Mouse (Mus musculus): Measurements from ENCODE around the gene Snta1. TPM values are rescaled to one million over a fixed set of nuclear protein-coding genes. Genes with fewer than 3 reads are reported as not detected.

The Snta1 gene
- polyA plus RNA-seq, 1 experiment from 2014 or later = 12.3 TPM

DNA sequence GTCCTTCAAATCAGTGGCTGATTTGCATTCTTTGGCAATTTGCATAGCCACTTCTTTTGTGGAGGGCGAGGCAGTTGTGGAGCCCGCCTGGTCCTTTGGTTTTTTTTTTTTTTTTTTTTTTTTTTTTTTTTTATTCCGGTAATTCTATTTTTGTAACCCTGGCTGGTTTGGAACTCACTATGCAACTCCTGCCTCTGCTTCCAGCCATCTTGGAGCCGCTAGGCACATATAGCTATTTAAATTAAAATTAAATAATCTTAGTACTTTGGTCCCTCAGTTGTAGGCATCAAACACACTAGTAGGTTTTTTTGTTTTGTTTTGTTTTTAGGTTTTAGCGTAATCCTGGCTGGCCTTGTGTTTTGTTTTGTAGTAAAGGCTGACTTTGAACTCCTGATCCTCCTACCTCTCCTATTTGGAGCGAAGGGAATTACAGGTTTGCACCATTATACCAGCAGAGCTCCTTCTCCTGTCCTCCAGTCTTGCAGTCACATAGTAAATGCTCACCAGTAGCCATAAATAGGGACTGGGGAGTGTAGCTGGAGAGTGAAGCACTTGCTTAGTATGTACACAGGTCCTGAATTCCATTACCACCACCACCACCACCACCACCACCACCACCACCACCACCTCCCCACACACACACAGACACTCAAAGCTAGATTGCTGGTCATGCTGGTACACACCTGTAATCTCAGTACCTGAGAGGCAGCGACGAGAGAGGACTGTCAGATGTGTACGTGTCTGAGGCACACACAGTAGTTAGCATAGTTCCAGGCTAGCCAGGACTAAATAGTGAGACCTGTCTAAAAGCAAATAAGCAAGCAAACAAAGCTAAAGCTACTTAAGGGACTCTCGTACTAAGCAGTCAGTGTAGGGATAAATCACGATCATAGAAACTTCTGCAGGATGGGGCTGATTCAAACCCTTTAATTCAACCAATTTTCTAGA lies 19.3 kb upstream of the Snta1 start:
- ATAC-seq = peak; percentile 43; the same call in 1 of the 2 replicates
- 25% methylated on average over 11 of the region's 11 CpGs for WGBS
- no peaks in the 10 kb centered on the region for H3K9me3 ChIP-seq (replicated peaks; ENCODE audit: control insufficient read depth, low read length, poor library complexity, severe bottlenecking)
- H3K4me2 ChIP-seq (ENCODE audit: low read length) = peak overlapping the region; percentile 68
- H3K36me3 ChIP-seq (ENCODE audit: control insufficient read depth, insufficient read depth, low read length) = no peaks in the 10 kb centered on the region
- no peaks in the 10 kb centered on the region for H3K27me3 ChIP-seq (ENCODE audit: control insufficient read depth, insufficient read depth, low read depth, low read length)
- peak overlapping the region; percentile 40 for H3K4me3 ChIP-seq (ENCODE audit: low read depth, low read length)
- H3K4me1 ChIP-seq (ENCODE audit: control insufficient read depth, insufficient read depth, low read length) = peaks cover 14% of the 10 kb centered on the region
- H3K27ac ChIP-seq (ENCODE audit: low read length) = peak overlapping the region; percentile 85
- H3K9ac ChIP-seq (ENCODE audit: low read depth, low read length) = peak overlapping the region; percentile 68

DNA sequence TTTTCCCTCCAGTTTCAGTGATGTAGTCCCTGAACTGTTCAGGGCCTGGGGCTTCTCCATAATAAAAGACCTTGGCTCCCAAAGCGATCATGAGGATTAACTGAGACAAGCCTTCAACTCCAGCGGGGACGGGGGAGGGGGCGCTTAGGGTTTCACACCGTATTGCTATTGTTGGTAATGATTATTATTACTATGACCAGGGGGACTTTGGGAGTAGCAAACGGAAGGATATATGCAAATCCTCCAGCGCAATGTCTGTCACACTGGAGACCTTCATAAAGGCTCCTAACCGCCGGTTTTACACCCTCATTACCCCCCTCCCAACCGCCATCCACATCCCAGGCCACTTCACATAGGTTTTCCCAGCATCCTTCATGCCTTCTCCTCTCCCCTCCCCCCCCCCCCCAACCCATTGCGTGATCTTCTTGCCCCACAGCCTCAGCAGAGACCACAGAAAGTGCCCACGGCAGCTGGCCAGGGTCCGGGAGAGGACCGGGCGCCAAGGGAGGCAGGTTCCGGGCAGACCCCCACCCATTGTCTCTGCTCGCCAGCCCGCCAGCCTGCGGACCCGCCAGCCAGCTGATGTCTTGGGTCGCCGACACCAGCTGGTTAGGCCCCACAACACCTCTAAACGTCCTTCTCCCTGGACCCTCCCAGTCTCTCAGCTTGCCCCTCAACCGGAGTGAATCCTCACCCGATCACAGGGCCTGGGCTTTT lies 18.4 kb upstream of the Snta1 start:
- peak; percentile 72 for ATAC-seq
- under 1% methylated on average over 24 of the region's 25 CpGs for WGBS

DNA sequence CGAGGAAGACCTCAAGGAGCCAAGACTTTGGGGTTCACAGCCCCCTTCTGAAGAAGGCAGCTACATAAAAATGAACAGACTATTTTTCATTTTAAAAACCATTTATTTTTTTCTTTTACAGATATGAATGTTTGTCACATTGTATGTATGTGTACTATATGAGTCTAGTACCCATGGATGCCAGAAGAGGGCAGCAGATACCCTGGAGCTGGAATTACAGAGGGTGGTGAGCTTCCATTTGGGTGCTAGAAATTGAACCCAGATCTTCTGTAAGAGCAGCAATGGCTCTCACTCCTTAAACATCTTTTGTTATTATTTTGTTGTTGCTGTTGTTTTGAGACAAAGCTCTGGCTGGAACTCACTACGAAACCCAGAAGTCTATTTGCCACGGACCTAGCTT lies 17.6 kb upstream of the Snta1 start:
- Histone ChIP-seq H3K27me3 (ENCODE audit: control insufficient read depth, insufficient read depth, low read depth, low read length) (no peaks in the 10 kb centered on the region), H3K4me2 (ENCODE audit: low read length) (no peak overlapping the region), H3K4me1 (ENCODE audit: control insufficient read depth, insufficient read depth, low read length) (peaks cover 14% of the 10 kb centered on the region), H3K9me3 (replicated peaks; ENCODE audit: control insufficient read depth, low read length, poor library complexity, severe bottlenecking) (no peaks in the 10 kb centered on the region), H3K36me3 (ENCODE audit: control insufficient read depth, insufficient read depth, low read length) (no peaks in the 10 kb centered on the region), H3K4me3 (ENCODE audit: low read depth, low read length) (no peak overlapping the region), H3K27ac (ENCODE audit: low read length) (no peak overlapping the region), H3K9ac (ENCODE audit: low read depth, low read length) (no peak overlapping the region)
- 88% methylated on average over 3 of the region's 3 CpGs for WGBS
- no peak for ATAC-seq

More for the DNA sequence above, 18.4 kb upstream of the Snta1 start:
- Histone ChIP-seq H3K4me1 (ENCODE audit: control insufficient read depth, insufficient read depth, low read length) (peaks cover 14% of the 10 kb centered on the region), H3K36me3 (ENCODE audit: control insufficient read depth, insufficient read depth, low read length) (no peaks in the 10 kb centered on the region), H3K9ac (ENCODE audit: low read depth, low read length) (peak overlapping the region; percentile 68), H3K27me3 (ENCODE audit: control insufficient read depth, insufficient read depth, low read depth, low read length) (no peaks in the 10 kb centered on the region), H3K4me3 (ENCODE audit: low read depth, low read length) (peak overlapping the region; percentile 40), H3K27ac (ENCODE audit: low read length) (peak overlapping the region; percentile 85), H3K4me2 (ENCODE audit: low read length) (peak overlapping the region; percentile 68), H3K9me3 (replicated peaks; ENCODE audit: control insufficient read depth, low read length, poor library complexity, severe bottlenecking) (no peaks in the 10 kb centered on the region)

DNA sequence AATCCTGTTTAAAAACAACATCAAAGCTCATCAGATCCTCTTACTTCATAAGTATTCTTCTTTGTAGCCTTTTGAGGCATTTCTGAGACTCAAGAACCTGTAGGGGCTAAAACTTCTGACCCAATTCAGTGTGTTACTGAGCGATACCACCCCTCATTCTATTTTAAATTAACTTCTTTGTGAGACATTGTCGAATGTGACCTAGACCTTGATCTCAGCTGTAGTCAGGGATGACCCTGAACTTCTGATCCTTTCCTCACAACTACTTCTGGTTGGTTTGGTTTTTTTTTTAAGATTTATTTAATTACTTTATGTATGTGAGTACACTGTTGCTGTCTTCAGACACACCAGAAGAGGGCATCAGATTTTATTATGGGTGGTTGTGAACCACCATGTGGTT lies 15.6 kb upstream of the Snta1 start:
- no peak for ATAC-seq
- no peaks in the 10 kb centered on the region for H3K27me3 ChIP-seq (ENCODE audit: control insufficient read depth, insufficient read depth, low read depth, low read length)
- H3K27ac ChIP-seq (ENCODE audit: low read length) = no peak overlapping the region
- no peaks in the 10 kb centered on the region for H3K36me3 ChIP-seq (ENCODE audit: control insufficient read depth, insufficient read depth, low read length)
- no peaks in the 10 kb centered on the region for H3K9me3 ChIP-seq (replicated peaks; ENCODE audit: control insufficient read depth, low read length, poor library complexity, severe bottlenecking)
- H3K4me2 ChIP-seq (ENCODE audit: low read length) = no peak overlapping the region
- peaks cover 14% of the 10 kb centered on the region for H3K4me1 ChIP-seq (ENCODE audit: control insufficient read depth, insufficient read depth, low read length)
- WGBS = 92% methylated on average over 2 of the region's 2 CpGs
- H3K4me3 ChIP-seq (ENCODE audit: low read depth, low read length) = no peak overlapping the region
- H3K9ac ChIP-seq (ENCODE audit: low read depth, low read length) = no peak overlapping the region

- Histone ChIP-seq H3K4me3 (ENCODE audit: low read depth, low read length) (no peak overlapping the region), H3K9me3 (replicated peaks; ENCODE audit: control insufficient read depth, low read length, poor library complexity, severe bottlenecking) (no peaks in the 10 kb centered on the region), H3K27me3 (ENCODE audit: control insufficient read depth, insufficient read depth, low read depth, low read length) (no peaks in the 10 kb centered on the region), H3K9ac (ENCODE audit: low read depth, low read length) (no peak overlapping the region), H3K36me3 (ENCODE audit: control insufficient read depth, insufficient read depth, low read length) (no peaks in the 10 kb centered on the region), H3K4me2 (ENCODE audit: low read length) (no peak overlapping the region), H3K27ac (ENCODE audit: low read length) (no peak overlapping the region), H3K4me1 (ENCODE audit: control insufficient read depth, insufficient read depth, low read length) (peaks cover 9% of the 10 kb centered on the region)
- 48% methylated on average over 5 of the region's 5 CpGs for WGBS
- ATAC-seq = no peak
Measured at GRCm38 (mm10) chr2:154422181-154422580, 14.3 kb upstream of the Snta1 start.

- no peak overlapping the region for H3K9ac ChIP-seq (ENCODE audit: low read depth, low read length)
- H3K27ac ChIP-seq (ENCODE audit: low read length) = 0 out of 2 replicates have a peak overlapping the region, but pooled peaks have one; percentile 50
- no peaks in the 10 kb centered on the region for H3K27me3 ChIP-seq (ENCODE audit: control insufficient read depth, insufficient read depth, low read depth, low read length)
- H3K4me3 ChIP-seq (ENCODE audit: low read depth, low read length) = no peak overlapping the region
- no peaks in the 10 kb centered on the region for H3K36me3 ChIP-seq (ENCODE audit: control insufficient read depth, insufficient read depth, low read length)
- peak; percentile 59 for ATAC-seq
- WGBS = 12% methylated on average over 7 of the region's 7 CpGs
- peaks cover 2% of the 10 kb centered on the region for H3K4me1 ChIP-seq (ENCODE audit: control insufficient read depth, insufficient read depth, low read length)
- H3K9me3 ChIP-seq (replicated peaks; ENCODE audit: control insufficient read depth, low read length, poor library complexity, severe bottlenecking) = no peaks in the 10 kb centered on the region
- no peak overlapping the region for H3K4me2 ChIP-seq (ENCODE audit: low read length)
Measured at GRCm38 (mm10) chr2:154420942-154421731, 13.2 kb upstream of the Snta1 start.

- no peaks in the 10 kb centered on the region for H3K9me3 ChIP-seq (replicated peaks; ENCODE audit: control insufficient read depth, low read length, poor library complexity, severe bottlenecking)
- H3K27me3 ChIP-seq (ENCODE audit: control insufficient read depth, insufficient read depth, low read depth, low read length) = no peaks in the 10 kb centered on the region
- H3K4me2 ChIP-seq (ENCODE audit: low read length) = no peak overlapping the region
- no peak overlapping the region for H3K9ac ChIP-seq (ENCODE audit: low read depth, low read length)
- no peak overlapping the region for H3K4me3 ChIP-seq (ENCODE audit: low read depth, low read length)
- H3K36me3 ChIP-seq (ENCODE audit: control insufficient read depth, insufficient read depth, low read length) = no peaks in the 10 kb centered on the region
- no peak for ATAC-seq
- no peaks in the 10 kb centered on the region; the same call in 1 of the 2 replicates for H3K4me1 ChIP-seq (ENCODE audit: control insufficient read depth, insufficient read depth, low read length)
- WGBS = 43% methylated on average over 9 of the region's 9 CpGs
- no peak overlapping the region for H3K27ac ChIP-seq (ENCODE audit: low read length)
Measured at GRCm38 (mm10) chr2:154419631-154420515, 12.0 kb upstream of the Snta1 start.

GRCm38 (mm10) chr2:154418001-154418400 lies 10.1 kb upstream of the Snta1 start:
- Histone ChIP-seq H3K9ac (ENCODE audit: low read depth, low read length) (no peak overlapping the region), H3K27ac (ENCODE audit: low read length) (no peak overlapping the region), H3K4me2 (ENCODE audit: low read length) (no peak overlapping the region), H3K4me3 (ENCODE audit: low read depth, low read length) (no peak overlapping the region), H3K9me3 (replicated peaks; ENCODE audit: control insufficient read depth, low read length, poor library complexity, severe bottlenecking) (no peaks in the 10 kb centered on the region), H3K36me3 (ENCODE audit: control insufficient read depth, insufficient read depth, low read length) (no peaks in the 10 kb centered on the region), H3K27me3 (ENCODE audit: control insufficient read depth, insufficient read depth, low read depth, low read length) (no peaks in the 10 kb centered on the region), H3K4me1 (ENCODE audit: control insufficient read depth, insufficient read depth, low read length) (no peaks in the 10 kb centered on the region; the same call in 1 of the 2 replicates)
- 97% methylated on average over 7 of the region's 7 CpGs for WGBS
- ATAC-seq = no peak

Measured in midbrain, embryonic 16.5 days (tissue).